8 mouse cellular contexts compared by ENCODE assay signal in genomic region chr7:28807641-28808220, GRCm38 (mm10). TPM values are rescaled to one million over a fixed set of nuclear protein-coding genes. Genes with fewer than 3 reads are reported as not detected.
DNase-seq lines count a peak whose midpoint lies in the region; ATAC-seq and TF ChIP-seq lines count a peak whose summit lies in the region.

No protein-coding gene starts in this region.

- TF ChIP-seq POLR2A in brain, embryonic 14.5 days (IDR thresholded peaks at IDR 0.05; ENCODE audit: borderline replicate concordance, extremely low read depth, insufficient read depth, insufficient read length, poor library complexity, severe bottlenecking): no peak

- peak overlapping the region; percentile 97 for H3K9ac ChIP-seq in heart, embryonic 15.5 days
- H3K9ac ChIP-seq in limb, embryonic 15.5 days: peak overlapping the region; percentile 89; the same call in 1 of the 2 replicates
- peak overlapping the region; percentile 83 for H3K9ac ChIP-seq in neural tube, embryonic 15.5 days (replicated peaks)

- peak overlapping the region; percentile 93; the same call in 1 of the 2 replicates for H3K4me3 ChIP-seq in left cerebral cortex, adult 2 months
- peak overlapping the region; percentile 92 for H3K4me3 ChIP-seq in heart, embryonic 15.5 days
- peak overlapping the region; percentile 76 for H3K4me3 ChIP-seq in limb, embryonic 15.5 days
- H3K4me3 ChIP-seq in neural tube, embryonic 15.5 days (replicated peaks): peak overlapping the region; percentile 83

- H3K4me2 ChIP-seq in heart, embryonic 15.5 days: peak overlapping the region; percentile 88
- H3K4me2 ChIP-seq in limb, embryonic 15.5 days: peak overlapping the region; percentile 90
- peak overlapping the region; percentile 87 for H3K4me2 ChIP-seq in neural tube, embryonic 15.5 days

- H3K27me3 ChIP-seq in heart, embryonic 15.5 days: no peaks in the 10 kb centered on the region
- no peaks in the 10 kb centered on the region for H3K27me3 ChIP-seq in limb, embryonic 15.5 days
- no peaks in the 10 kb centered on the region for H3K27me3 ChIP-seq in neural tube, embryonic 15.5 days (replicated peaks)

- H3K4me1 ChIP-seq in heart, embryonic 15.5 days (replicated peaks): peaks cover 34% of the 10 kb centered on the region
- H3K4me1 ChIP-seq in limb, embryonic 15.5 days: peaks cover 34% of the 10 kb centered on the region
- peaks cover 28% of the 10 kb centered on the region for H3K4me1 ChIP-seq in neural tube, embryonic 15.5 days

- 38% methylated on average over 6 of the region's 8 CpGs for WGBS in heart, embryonic 15.5 days
- 34% methylated on average over 7 of the region's 8 CpGs for WGBS in limb, embryonic 15.5 days
- 41% methylated on average over 6 of the region's 8 CpGs for WGBS in neural tube, embryonic 15.5 days

- no peak for TF ChIP-seq CTCF in left cerebral cortex, adult 2 months (IDR thresholded peaks at IDR 0.05)
- TF ChIP-seq CTCF in brain, embryonic 14.5 days (IDR thresholded peaks at IDR 0.05; ENCODE audit: borderline replicate concordance, extremely low read depth, insufficient read depth, insufficient read length): no peak

- intact Hi-C loops in left cerebral cortex, adult 2 months (cut with DNase I): no loop called here
- intact Hi-C loops in left cerebral cortex, postnatal 4 days (cut with DNase I): no loop called here

- H3K36me3 ChIP-seq in heart, embryonic 15.5 days: peaks cover 4% of the 10 kb centered on the region
- peaks cover 6% of the 10 kb centered on the region; the same call in 1 of the 2 replicates for H3K36me3 ChIP-seq in limb, embryonic 15.5 days
- no peaks in the 10 kb centered on the region for H3K36me3 ChIP-seq in neural tube, embryonic 15.5 days

- ATAC-seq in heart, embryonic 15.5 days (replicated peaks; ENCODE audit: insufficient number of reproducible peaks, insufficient read depth, low FRiP score, low read depth): no peak
- ATAC-seq in limb, embryonic 15.5 days (ENCODE audit: insufficient number of reproducible peaks, low FRiP score, low TSS enrichment, low read depth): no peak
- no peak for ATAC-seq in neural tube, embryonic 15.5 days (ENCODE audit: low FRiP score)

- no peaks in the 10 kb centered on the region for H3K9me3 ChIP-seq in heart, embryonic 15.5 days (replicated peaks)
- no peaks in the 10 kb centered on the region for H3K9me3 ChIP-seq in limb, embryonic 15.5 days
- H3K9me3 ChIP-seq in neural tube, embryonic 15.5 days (replicated peaks): no peaks in the 10 kb centered on the region

- H3K27ac ChIP-seq in left cerebral cortex, adult 2 months: peak overlapping the region; percentile 100
- peak overlapping the region; percentile 100 for H3K27ac ChIP-seq in heart, embryonic 15.5 days
- peak overlapping the region; percentile 100 for H3K27ac ChIP-seq in limb, embryonic 15.5 days
- H3K27ac ChIP-seq in neural tube, embryonic 15.5 days (replicated peaks): peak overlapping the region; percentile 100

- DNase-seq in left cerebral cortex, adult 2 months (ENCODE audit: extremely low spot score in 1 of 2, low spot score in 2 of 2): no peak
- DNase-seq in left cerebral cortex, postnatal 4 days: no peak
- peak; percentile 31 for DNase-seq in brain, embryonic 14.5 days (ENCODE audit: low read depth)
- no peak for DNase-seq in thymus, postnatal 4 days
- DNase-seq in layer of hippocampus, adult 11-12 months (ENCODE audit: low spot score): no peak

RNA-seq across cellular contexts. Expression of gene Hnrnpl, which starts 0.6 kb away (rescaled TPM):
- total RNA-seq in left cerebral cortex, adult 2 months (2021): 100 to 1,000 TPM; 434 to 438 TPM
- total RNA-seq in left cerebral cortex, postnatal 4 days (2021): 100 to 1,000 TPM; 572 to 576 TPM
- 444 and 451 TPM in 2 replicates for polyA plus RNA-seq in brain, embryonic 14.5 days (2012; rRNA removed)
- 152 and 158 TPM in 2 replicates for polyA plus RNA-seq in heart, embryonic 15.5 days (2015; fragmentation: Nextera tagmentation; extraction: Ambion mirVana)
- 201 and 221 TPM in 2 replicates for polyA plus RNA-seq in limb, embryonic 15.5 days (2015; fragmentation: Nextera tagmentation; extraction: Ambion mirVana)
- 158 and 164 TPM in 2 replicates for polyA plus RNA-seq in neural tube, embryonic 15.5 days (2015; fragmentation: Nextera tagmentation; extraction: Ambion mirVana)

RNA-seq across cellular contexts. Expression of gene Ech1, which starts 17.3 kb away (rescaled TPM):
- 10 to 100 TPM; 46.3 to 49.8 TPM for total RNA-seq in left cerebral cortex, adult 2 months (2021)
- total RNA-seq in left cerebral cortex, postnatal 4 days (2021): 10 to 100 TPM; 45.3 to 45.9 TPM
- 77.8 and 100 TPM in 2 replicates for polyA plus RNA-seq in brain, embryonic 14.5 days (2012; rRNA removed)
- 224 and 234 TPM in 2 replicates for polyA plus RNA-seq in heart, embryonic 15.5 days (2015; fragmentation: Nextera tagmentation; extraction: Ambion mirVana)
- polyA plus RNA-seq in limb, embryonic 15.5 days (2015; fragmentation: Nextera tagmentation; extraction: Ambion mirVana): 217 and 232 TPM in 2 replicates
- 91.4 and 114 TPM in 2 replicates for polyA plus RNA-seq in neural tube, embryonic 15.5 days (2015; fragmentation: Nextera tagmentation; extraction: Ambion mirVana)

RNA-seq across cellular contexts. Expression of gene Rinl, which starts 19.0 kb away (rescaled TPM):
- 1 to 10 TPM; 2.7 to 3.1 TPM for total RNA-seq in left cerebral cortex, adult 2 months (2021)
- 1 to 10 TPM; 1.5 to 1.6 TPM for total RNA-seq in left cerebral cortex, postnatal 4 days (2021)
- polyA plus RNA-seq in brain, embryonic 14.5 days (2012; rRNA removed): 0.90 and 1.1 TPM in 2 replicates
- polyA plus RNA-seq in heart, embryonic 15.5 days (2015; fragmentation: Nextera tagmentation; extraction: Ambion mirVana): 2.8 and 7.3 TPM in 2 replicates
- polyA plus RNA-seq in limb, embryonic 15.5 days (2015; fragmentation: Nextera tagmentation; extraction: Ambion mirVana): 4.7 and 5.6 TPM in 2 replicates
- polyA plus RNA-seq in neural tube, embryonic 15.5 days (2015; fragmentation: Nextera tagmentation; extraction: Ambion mirVana): 2.9 and 7.0 TPM in 2 replicates

RNA-seq across cellular contexts. Expression of gene Lgals4, which starts 25.9 kb away (rescaled TPM):
- 1 to 10 TPM; 2.6 to 2.9 TPM for total RNA-seq in left cerebral cortex, adult 2 months (2021)
- 1 to 10 TPM; 3.6 to 4.6 TPM for total RNA-seq in left cerebral cortex, postnatal 4 days (2021)
- 6.0 and 7.0 TPM in 2 replicates for polyA plus RNA-seq in brain, embryonic 14.5 days (2012; rRNA removed)
- 8.2 and 9.1 TPM in 2 replicates for polyA plus RNA-seq in heart, embryonic 15.5 days (2015; fragmentation: Nextera tagmentation; extraction: Ambion mirVana)
- 11.6 and 13.8 TPM in 2 replicates for polyA plus RNA-seq in limb, embryonic 15.5 days (2015; fragmentation: Nextera tagmentation; extraction: Ambion mirVana)
- polyA plus RNA-seq in neural tube, embryonic 15.5 days (2015; fragmentation: Nextera tagmentation; extraction: Ambion mirVana): 5.4 and 85.2 TPM in 2 replicates

RNA-seq across cellular contexts. Expression of gene Nfkbib, which starts 40.4 kb away (rescaled TPM):
- 10 to 100 TPM; 34.8 to 36.8 TPM for total RNA-seq in left cerebral cortex, adult 2 months (2021)
- 10 to 100 TPM; 35.3 to 35.6 TPM for total RNA-seq in left cerebral cortex, postnatal 4 days (2021)
- polyA plus RNA-seq in brain, embryonic 14.5 days (2012; rRNA removed): 32.7 and 34.7 TPM in 2 replicates
- 26.6 and 35.8 TPM in 2 replicates for polyA plus RNA-seq in heart, embryonic 15.5 days (2015; fragmentation: Nextera tagmentation; extraction: Ambion mirVana)
- 41.5 and 49.2 TPM in 2 replicates for polyA plus RNA-seq in limb, embryonic 15.5 days (2015; fragmentation: Nextera tagmentation; extraction: Ambion mirVana)
- polyA plus RNA-seq in neural tube, embryonic 15.5 days (2015; fragmentation: Nextera tagmentation; extraction: Ambion mirVana): 75.9 and 77.6 TPM in 2 replicates
